In genomic region chr9:15550461-15550961, GRCm38 (mm10) we compare ENCODE assay signal across 28 mouse cellular contexts. TPM values are rescaled to one million over a fixed set of nuclear protein-coding genes. Genes with fewer than 3 reads are reported as not detected.
A peak's percentile ranks its signal among the peaks of the same experiment; 100 is the strongest.
DNase-seq lines count a peak whose midpoint lies in the region.
"Had no signal": no experiment of that assay in that cellular context is flagged by ENCODE, and none has a peak within 500 bp of the region (broad histone marks: within the 10 kb centered on the region; RNA-seq: fewer than 3 reads in every experiment).

No protein-coding gene starts in this region.

- H3K4me1 ChIP-seq in heart, embryonic 10.5 days = 0 out of 2 replicates have a peak, but pooled peaks cover 2% of the 10 kb centered on the region
- H3K4me1 ChIP-seq: embryonic facial prominence, embryonic 10.5 days; embryonic facial prominence, embryonic 15.5 days; forebrain, embryonic 12.5 days; hindbrain, embryonic 12.5 days; kidney, embryonic 15.5 days; midbrain, embryonic 12.5 days; stomach, embryonic 15.5 days had no signal

- no peaks in the 10 kb centered on the region for H3K36me3 ChIP-seq in heart, embryonic 10.5 days
- H3K36me3 ChIP-seq: embryonic facial prominence, embryonic 10.5 days; embryonic facial prominence, embryonic 15.5 days; forebrain, embryonic 12.5 days; hindbrain, embryonic 12.5 days; limb, embryonic 12.5 days; liver, embryonic 15.5 days; midbrain, embryonic 12.5 days; stomach, embryonic 15.5 days had no signal

- H3K27me3 ChIP-seq in heart, embryonic 10.5 days (ENCODE audit: insufficient read depth, poor library complexity, severe bottlenecking) = no peaks in the 10 kb centered on the region
- H3K27me3 ChIP-seq: embryonic facial prominence, embryonic 15.5 days; forebrain, embryonic 12.5 days; hindbrain, embryonic 12.5 days; kidney, embryonic 15.5 days; limb, embryonic 12.5 days; liver, embryonic 15.5 days; midbrain, embryonic 12.5 days; stomach, embryonic 15.5 days had no signal

- DNase-seq in CD4-positive helper T cell, adult 2 months (ENCODE audit: low read depth, low spot score) = peak; percentile 93
- DNase-seq in CD8-positive naive resting alpha-beta T cell, adult 2 months (ENCODE audit: low read depth in 2 of 2, low spot score in 2 of 2) = peak; percentile 9 to 26
- peak; percentile 92 for DNase-seq in induced T-regulatory cell, adult 2 months (ENCODE audit: low read depth)
- peak; percentile 85 for DNase-seq in naive thymus-derived CD4-positive, alpha-beta T cell, adult 2 months (ENCODE audit: low read depth)
- DNase-seq in cerebellum, adult 8-10 months = no peak
- DNase-seq in heart, embryonic 10.5 days (ENCODE audit: low spot score) = no peak
- DNase-seq in right cerebral cortex, adult 2 months (ENCODE audit: low spot score in 2 of 2) = no peak
- DNase-seq in adipocyte (ENCODE audit: low spot score) = no peak
- DNase-seq: adrenal gland, postnatal 14 days; B cell, adult 2 months; cerebellum, adult 11 months; cerebellum, adult 9-11 months; forebrain, postnatal 0 days; heart, postnatal 36 days; kidney, adult 11 months; kidney, postnatal 25 days; lung, embryonic 14.5 days; lung, postnatal 14 days; thymus, postnatal 36 days had no signal

- no peak overlapping the region for H3K4me3 ChIP-seq in heart, embryonic 10.5 days
- H3K4me3 ChIP-seq: embryonic facial prominence, embryonic 10.5 days; embryonic facial prominence, embryonic 15.5 days; forebrain, embryonic 12.5 days; hindbrain, embryonic 12.5 days; kidney, embryonic 15.5 days; limb, embryonic 12.5 days; liver, embryonic 15.5 days; midbrain, embryonic 12.5 days; stomach, embryonic 15.5 days had no signal

- H3K9me3 ChIP-seq in heart, embryonic 10.5 days = no peaks in the 10 kb centered on the region
- H3K9me3 ChIP-seq: embryonic facial prominence, embryonic 10.5 days; embryonic facial prominence, embryonic 15.5 days; forebrain, embryonic 12.5 days; hindbrain, embryonic 12.5 days; kidney, embryonic 15.5 days; limb, embryonic 12.5 days; liver, embryonic 15.5 days; midbrain, embryonic 12.5 days; stomach, embryonic 15.5 days had no signal

- H3K27ac ChIP-seq in heart, embryonic 10.5 days = no peak overlapping the region
- H3K27ac ChIP-seq: embryonic facial prominence, embryonic 10.5 days; embryonic facial prominence, embryonic 15.5 days; forebrain, embryonic 12.5 days; hindbrain, embryonic 12.5 days; kidney, embryonic 15.5 days; limb, embryonic 12.5 days; liver, embryonic 15.5 days; midbrain, embryonic 12.5 days; stomach, embryonic 15.5 days had no signal

- WGBS in heart, embryonic 10.5 days = 84% methylated on average over 4 of the region's 4 CpGs

RNA-seq across cellular contexts. Expression of gene Smco4, which starts 57.3 kb away (rescaled TPM):
- 2.0 and 2.9 TPM in 2 replicates for polyA plus RNA-seq in heart, embryonic 10.5 days (2016; fragmentation: Nextera tagmentation; extraction: Ambion mirVana)

Comparison
In these comparisons a context has a peak if more than half of its experiments do, and no peak if none do; other contexts are left out.
1. DNase-seq: peak in CD4-positive helper T cell, adult 2 months (single experiment), CD8-positive naive resting alpha-beta T cell, adult 2 months (2 of 2), induced T-regulatory cell, adult 2 months (single experiment) and naive thymus-derived CD4-positive, alpha-beta T cell, adult 2 months (single experiment); none in cerebellum, adult 8-10 months (single experiment), heart, embryonic 10.5 days (single experiment), right cerebral cortex, adult 2 months (0 of 2) and adipocyte (single experiment).